Mouse (Mus musculus) MEL (cell line): Measurements from ENCODE around the gene Cbarp. TPM values are rescaled to one million over a fixed set of nuclear protein-coding genes. Genes with fewer than 3 reads are reported as not detected.

Source experiments
- DNase-seq: peaks from one replicate; pipeline ENCODE4 v3.0.0; 2011; ENCODE audit warnings: low read depth, low spot score
- H3K27ac ChIP-seq: 2 replicates; pipeline ENCODE4 v1.5.1; 2012; ENCODE audit warnings: low read depth, mild to moderate bottlenecking, control low read depth, low read length, moderate library complexity; ENCODE audit not compliant: control insufficient read depth
- H3K27me3 ChIP-seq, 2 experiments: fragments of 150-350 bp in 1 of 2; sonication (generic) in 1 of 2; 2 replicates each; pipeline ENCODE4 v1.6.1; 2012; ENCODE audit warnings: low read length in 2 of 2, mild to moderate bottlenecking in 2 of 2, improper control_type of control experiment in 1 of 2, moderate library complexity in 1 of 2; ENCODE audit not compliant: insufficient read depth in 2 of 2, control insufficient read depth in 1 of 2
- H3K36me3 ChIP-seq, 2 experiments: 2 replicates each; pipeline ENCODE4 v1.6.1; 2012 to 2014; ENCODE audit warnings: low read length in 2 of 2, improper control_type of control experiment in 1 of 2, inconsistent platforms in 1 of 2, mild to moderate bottlenecking in 1 of 2; ENCODE audit not compliant: insufficient read depth in 2 of 2, control insufficient read depth in 1 of 2
- H3K4me1 ChIP-seq, 2 experiments: fragments of 150-350 bp in 1 of 2; sonication (generic) in 1 of 2; 2 replicates each; pipeline ENCODE4 v1.6.1; 2012; ENCODE audit warnings: low read length in 2 of 2, improper control_type of control experiment in 1 of 2, mild to moderate bottlenecking in 1 of 2; ENCODE audit not compliant: insufficient read depth in 2 of 2, control insufficient read depth in 1 of 2
- H3K4me3 ChIP-seq, 2 experiments: fragments of 150-350 bp in 1 of 2; sonication (generic) in 1 of 2; 2 replicates each; pipeline ENCODE4 v1.5.1; 2012; ENCODE audit warnings: low read depth in 2 of 2, low read length in 2 of 2, mild to moderate bottlenecking in 2 of 2, moderate library complexity in 2 of 2, control low read depth in 1 of 2, improper control_type of control experiment in 1 of 2; ENCODE audit not compliant: control insufficient read depth in 1 of 2, insufficient read depth in 1 of 2
- H3K79me2 ChIP-seq: 2 replicates; pipeline ENCODE4 v1.6.1; 2012; ENCODE audit warnings: mild to moderate bottlenecking, low read length, moderate library complexity; ENCODE audit not compliant: control insufficient read depth, poor library complexity, insufficient read depth
- H3K9ac ChIP-seq: 2 replicates; pipeline ENCODE4 v1.6.1; 2012; ENCODE audit warnings: low read depth, mild to moderate bottlenecking, control low read depth, low read length, moderate library complexity; ENCODE audit not compliant: control insufficient read depth, poor library complexity, severe bottlenecking
- H3K9me3 ChIP-seq: fragments of 150-350 bp; sonication (generic); replicated peaks from 2 replicates; pipeline ENCODE4 v1.6.1; 2012; ENCODE audit warnings: mild to moderate bottlenecking, low read length, improper control_type of control experiment, moderate library complexity; ENCODE audit not compliant: insufficient read depth
- CHD1 ChIP-seq: IDR thresholded peaks from 2 replicates; pipeline ENCODE4 v1.6.1; 2012; ENCODE audit warnings: low read depth, mild to moderate bottlenecking, inconsistent platforms, low read length, improper control_type of control experiment
- CHD2 ChIP-seq: IDR thresholded peaks from 2 replicates; pipeline ENCODE4 v1.6.1; 2011; ENCODE audit warnings: low read length, improper control_type of control experiment
- CTCF ChIP-seq, 3 experiments: IDR thresholded peaks in 2 of 3; conservative IDR thresholded peaks in 1 of 3; 2 replicates each; pipeline ENCODE4 v1.5.1; 2011 to 2012; ENCODE audit warnings: low read length in 3 of 3, low read depth in 2 of 3, mild to moderate bottlenecking in 2 of 3, improper control_type of control experiment in 1 of 3, inconsistent platforms in 1 of 3, mixed read lengths in 1 of 3, moderate library complexity in 1 of 3; ENCODE audit not compliant: control insufficient read depth in 1 of 3, insufficient read depth in 1 of 3, poor library complexity in 1 of 3, severe bottlenecking in 1 of 3
- E2F4 ChIP-seq: IDR thresholded peaks from 2 replicates; pipeline ENCODE4 v1.6.1; 2011; ENCODE audit warnings: low read depth, low read length, improper control_type of control experiment, borderline replicate concordance
- KAT2A ChIP-seq: conservative IDR thresholded peaks from 2 replicates; pipeline ENCODE4 v1.6.1; 2012; ENCODE audit warnings: low read depth, low read length, improper control_type of control experiment, inconsistent platforms
- MAFK ChIP-seq: IDR thresholded peaks from 2 replicates; pipeline ENCODE4 v1.6.1; 2011; ENCODE audit warnings: low read depth, mild to moderate bottlenecking, low read length, improper control_type of control experiment, borderline replicate concordance
- MAZ ChIP-seq: IDR thresholded peaks from 2 replicates; pipeline ENCODE4 v1.6.1; 2012; ENCODE audit warnings: low read depth, mild to moderate bottlenecking, inconsistent platforms, low read length, improper control_type of control experiment
- MYC ChIP-seq: IDR thresholded peaks from 2 replicates; pipeline ENCODE4 v1.6.1; 2011; ENCODE audit warnings: low read depth, mild to moderate bottlenecking, low read length, improper control_type of control experiment, moderate library complexity
- NRF1 ChIP-seq: IDR thresholded peaks from 2 replicates; pipeline ENCODE4 v1.6.1; 2014; ENCODE audit warnings: low read depth, mild to moderate bottlenecking, inconsistent platforms, low read length, improper control_type of control experiment, moderate library complexity; ENCODE audit not compliant: poor library complexity, insufficient read depth, severe bottlenecking
- POLR2A ChIP-seq, 2 experiments: IDR thresholded peaks; 2 replicates each; pipeline ENCODE4 v1.6.1; 2011 to 2012; ENCODE audit warnings: low read length in 2 of 2, mild to moderate bottlenecking in 2 of 2, control low read depth in 1 of 2, improper control_type of control experiment in 1 of 2, low read depth in 1 of 2, moderate library complexity in 1 of 2; ENCODE audit not compliant: control insufficient read depth in 1 of 2, insufficient read depth in 1 of 2, poor library complexity in 1 of 2
- POLR2AphosphoS2 ChIP-seq: IDR thresholded peaks from 2 replicates; pipeline ENCODE4 v1.6.1; 2011; ENCODE audit warnings: low read length, improper control_type of control experiment
- SMC3 ChIP-seq: IDR thresholded peaks from 2 replicates; pipeline ENCODE4 v1.6.1; 2011; ENCODE audit warnings: low read depth, low read length, improper control_type of control experiment
- USF2 ChIP-seq, 2 experiments: IDR thresholded peaks; 2 replicates each; pipeline ENCODE4 v1.6.1; 2011 to 2012; ENCODE audit warnings: improper control_type of control experiment in 2 of 2, low read length in 2 of 2, borderline replicate concordance in 1 of 2, inconsistent platforms in 1 of 2, low read depth in 1 of 2, mild to moderate bottlenecking in 1 of 2; ENCODE audit not compliant: insufficient read depth in 1 of 2
- ZMIZ1 ChIP-seq: IDR thresholded peaks from 2 replicates; pipeline ENCODE4 v1.6.1; 2012; ENCODE audit warnings: low read depth, mild to moderate bottlenecking, inconsistent platforms, low read length, improper control_type of control experiment, moderate library complexity
- ZNF384 ChIP-seq: IDR thresholded peaks from 2 replicates; pipeline ENCODE4 v1.6.1; 2012; ENCODE audit warnings: low read depth, mild to moderate bottlenecking, inconsistent platforms, low read length, improper control_type of control experiment
- polyA plus RNA-seq, 2 experiments: library from polyadenylated mRNA; stranded (reverse) in 1 of 2; unstranded in 1 of 2; fragments of >175 nt in 1 of 2; fragments of >200 nt in 1 of 2; gene quantifications; 2 replicates each; pipeline versions ENCODE4 v1.2.1 to v1.2.4; 2012; ENCODE audit warnings: low replicate concordance in 2 of 2, low read depth in 1 of 2; ENCODE audit not compliant: insufficient read length in 2 of 2, insufficient read depth in 1 of 2, missing spikeins in 1 of 2
- total RNA-seq: library from RNA; depleted of rRNA; stranded (reverse); fragments of 300-350 nt; gene quantifications from 2 replicates; pipeline ENCODE4 v1.2.3, GENCODE M21; 2012

Cbarp gene
- total and polyA plus RNA-seq, 3 experiments: 6.8 to 19.3 TPM; not detected in 1

GRCm38 (mm10) chr10:80158307-80158986 is 17.8 kb upstream of the Cbarp start (continued):
- TF ChIP-seq USF2 (IDR thresholded peaks at IDR 0.05; ENCODE audit: borderline replicate concordance in 1 of 2, insufficient read depth in 1 of 2, low read depth in 1 of 2, low read length in 2 of 2) (no peak), NRF1 (no peak), E2F4 (no peak), CTCF (IDR thresholded peaks at IDR 0.05 in 2 of 3, conservative IDR thresholded peaks at IDR 0.05 in 1 of 3; ENCODE audit: control insufficient read depth in 1 of 3, insufficient read depth in 1 of 3, low read depth in 2 of 3, low read length in 3 of 3, poor library complexity in 1 of 3, severe bottlenecking in 1 of 3) (no peak), MAFK (no peak), CHD1 (no peak), POLR2AphosphoS2 (peak; percentile 77), ZNF384 (no peak), CHD2 (no peak)
- TF ChIP-seq, all 39 proteins: peak for 12

DNA sequence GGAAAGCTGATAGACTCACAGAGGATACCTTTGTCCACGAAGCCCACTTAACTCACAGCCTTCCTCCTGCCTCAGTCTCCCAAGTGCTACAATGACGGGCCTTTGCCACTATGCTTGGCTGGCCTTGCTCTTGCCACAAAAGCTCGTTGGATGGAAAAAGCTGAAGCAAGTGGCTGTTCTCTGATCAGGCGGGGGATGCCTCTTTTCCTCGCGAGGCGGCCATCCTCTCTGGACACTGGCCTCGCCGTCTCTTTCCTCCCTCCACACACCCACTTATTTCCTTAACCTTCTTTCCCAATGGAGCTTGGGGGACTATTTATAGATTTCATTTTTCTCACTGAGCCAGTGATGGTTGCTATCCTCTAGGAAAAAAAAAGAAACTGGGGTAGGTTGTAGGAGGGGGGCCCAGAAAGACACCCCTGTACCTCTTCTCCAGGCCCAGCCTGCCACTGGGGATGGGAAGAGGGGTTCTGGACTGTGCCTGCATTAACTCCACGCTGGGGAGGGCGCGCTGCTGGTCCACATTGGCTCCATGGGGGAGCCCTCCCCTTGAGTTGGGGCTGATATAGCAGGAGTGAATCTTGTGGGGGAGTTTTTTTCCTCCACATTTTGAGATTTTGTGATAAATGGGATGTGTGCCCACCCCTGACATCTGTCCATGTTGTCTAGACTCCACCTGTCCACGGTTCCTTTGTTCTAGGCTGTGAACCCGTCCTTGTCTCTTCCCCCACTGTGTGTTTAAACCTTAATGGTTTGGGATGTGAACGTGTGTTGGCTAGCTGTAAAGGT is 16.7 kb upstream of the Cbarp start:
- Histone ChIP-seq H3K79me2 (peaks cover 4% of the 10 kb centered on the region), H3K4me3 (no peak overlapping the region), H3K36me3 (peaks cover 0 to 25% of the 10 kb centered on the region in 2 experiments; a peak in 2 of 4 replicates), H3K9me3 (no peaks in the 10 kb centered on the region), H3K4me1 (peaks cover 6 to 34% of the 10 kb centered on the region in 2 experiments; a peak in 3 of 4 replicates), H3K9ac (no peak overlapping the region), H3K27me3 (no peaks in the 10 kb centered on the region), H3K27ac (no peak overlapping the region; the same call in 1 of the 2 replicates)
- no peak for DNase-seq
- TF ChIP-seq MYC (no peak), USF2 (IDR thresholded peaks at IDR 0.05; ENCODE audit: borderline replicate concordance in 1 of 2, insufficient read depth in 1 of 2, low read depth in 1 of 2, low read length in 2 of 2) (no peak), MAZ (no peak)

GRCm38 (mm10) chr10:80156752-80157053 is 16.1 kb upstream of the Cbarp start:
- TF ChIP-seq ZMIZ1 (no peak), USF2 (IDR thresholded peaks at IDR 0.05; ENCODE audit: borderline replicate concordance in 1 of 2, insufficient read depth in 1 of 2, low read depth in 1 of 2, low read length in 2 of 2) (no peak), KAT2A (no peak), SMC3 (no peak), POLR2A (IDR thresholded peaks at IDR 0.05; ENCODE audit: control insufficient read depth in 1 of 2, insufficient read depth in 1 of 2, low read depth in 1 of 2, low read length in 2 of 2, poor library complexity in 1 of 2) (no peak)
- TF ChIP-seq, all 39 proteins: peak for 0
- no peaks in the 10 kb centered on the region for H3K9me3 ChIP-seq
- H3K27me3 ChIP-seq: no peaks in the 10 kb centered on the region
- peaks cover 0 to 26% of the 10 kb centered on the region in 2 experiments; a peak in 2 of 4 replicates for H3K36me3 ChIP-seq
- no peak overlapping the region for H3K4me3 ChIP-seq
- no peak overlapping the region for H3K9ac ChIP-seq
- H3K27ac ChIP-seq: no peak overlapping the region
- H3K79me2 ChIP-seq: peaks cover 9% of the 10 kb centered on the region
- DNase-seq: no peak
- H3K4me1 ChIP-seq: peaks cover 6 to 33% of the 10 kb centered on the region in 2 experiments; a peak in 3 of 4 replicates
